Mouse (Mus musculus) liver, embryonic 11.5 days (tissue): ENCODE measurements around the gene Lca5. TPM values are rescaled to one million over a fixed set of nuclear protein-coding genes. Genes with fewer than 3 reads are reported as not detected.

Experiments
- ATAC-seq: fragments of 200-750 bp; cut with Nextera tagmentation; replicated peaks from 2 replicates; pipeline ENCODE4 v1.8.0; 2017; ENCODE audit warnings: moderate number of reproducible peaks, mild to moderate bottlenecking, moderate TSS enrichment, moderate library complexity; ENCODE audit not compliant: low FRiP score
- DNase-seq: peaks from one replicate; pipeline ENCODE4 v3.0.0-alpha.2; 2017; ENCODE audit warnings: low spot score
- H3K27ac ChIP-seq: fragments of 300-500 bp; sonication (generic); 2 replicates; pipeline ENCODE4 v1.5.1; 2014; ENCODE audit warnings: mild to moderate bottlenecking, low read depth, low read length, control low read depth
- H3K27me3 ChIP-seq: fragments of 300-500 bp; sonication (generic); replicated peaks from 2 replicates; pipeline ENCODE4 v1.6.1; 2014; ENCODE audit warnings: low read length, mixed read lengths; ENCODE audit not compliant: control insufficient read depth, insufficient read depth
- H3K36me3 ChIP-seq: fragments of 300-500 bp; sonication (generic); 2 replicates; pipeline ENCODE4 v1.6.1; 2014; ENCODE audit warnings: mild to moderate bottlenecking, low read length, moderate library complexity, mixed read lengths; ENCODE audit not compliant: control insufficient read depth, insufficient read depth
- H3K4me1 ChIP-seq: fragments of 300-500 bp; sonication (generic); replicated peaks from 2 replicates; pipeline ENCODE4 v1.6.1; 2014; ENCODE audit warnings: low read length, mixed read lengths; ENCODE audit not compliant: control insufficient read depth, insufficient read depth
- H3K4me2 ChIP-seq: fragments of 300-500 bp; sonication (generic); 2 replicates; pipeline ENCODE4 v1.6.1; 2014; ENCODE audit warnings: mild to moderate bottlenecking, control low read depth, moderate library complexity
- H3K4me3 ChIP-seq: fragments of 300-500 bp; sonication (generic); 2 replicates; pipeline ENCODE4 v1.5.1; 2014; ENCODE audit warnings: low read depth, low read length, control low read depth
- H3K9ac ChIP-seq: fragments of 300-500 bp; sonication (generic); 2 replicates; pipeline ENCODE4 v1.6.1; 2014; ENCODE audit warnings: low read depth, low read length, control low read depth
- H3K9me3 ChIP-seq: fragments of 300-500 bp; sonication (generic); 2 replicates; pipeline ENCODE4 v1.6.1; 2016; ENCODE audit warnings: low read length, inconsistent platforms, mixed read lengths; ENCODE audit not compliant: control insufficient read depth
- WGBS: fragments of 180-500 bp; shearing (Covaris S2); extraction: QIAGEN DNeasy Blood & Tissue Kit; methylation state at CpG from one replicate; pipeline ENCODE4 v1.1.7; 2014; 5-methylcytosine and 5-hydroxymethylcytosine counted together
- polyA plus RNA-seq: library from polyadenylated mRNA; unstranded; fragments of >200 nt; fragmentation: Nextera tagmentation; extraction: Ambion mirVana; gene quantifications from 2 replicates; pipeline ENCODE4 v1.2.1, GENCODE M21; 2014

Gene Lca5
- polyA plus RNA-seq, 1 experiment from 2014 or later, result 7.2 TPM

DNA sequence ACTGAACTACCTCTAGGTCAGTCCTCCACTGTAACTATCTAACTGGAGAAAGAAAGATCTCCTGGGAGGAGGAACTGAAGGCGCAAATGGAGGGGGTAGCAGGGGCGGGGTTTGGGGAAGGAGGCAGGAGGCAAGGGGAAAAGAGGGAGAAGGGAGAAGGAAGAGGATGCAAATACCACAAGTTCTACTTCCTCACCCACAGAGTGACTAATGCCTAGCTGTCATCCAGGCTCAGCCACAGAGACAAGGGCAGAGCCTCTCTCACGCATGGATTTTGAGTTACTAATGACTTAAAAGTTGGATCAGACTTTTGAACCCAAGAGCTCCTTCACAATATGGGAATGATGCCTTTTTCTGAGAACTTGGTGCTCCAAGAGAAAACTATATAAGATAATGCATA lies 40.1 kb downstream of the Lca5 start:
- H3K4me2 ChIP-seq, result no peak overlapping the region
- no peak overlapping the region for H3K9ac ChIP-seq
- no peak overlapping the region for H3K27ac ChIP-seq
- no peak overlapping the region for H3K4me3 ChIP-seq
- no peaks in the 10 kb centered on the region for H3K4me1 ChIP-seq
- no peak for DNase-seq
- no peak for ATAC-seq
- no peaks in the 10 kb centered on the region for H3K27me3 ChIP-seq
- WGBS, result 27% methylated on average over 3 of the region's 3 CpGs
- H3K9me3 ChIP-seq, result no peaks in the 10 kb centered on the region
- peaks cover 2% of the 10 kb centered on the region; the same call in 1 of the 2 replicates for H3K36me3 ChIP-seq

DNA sequence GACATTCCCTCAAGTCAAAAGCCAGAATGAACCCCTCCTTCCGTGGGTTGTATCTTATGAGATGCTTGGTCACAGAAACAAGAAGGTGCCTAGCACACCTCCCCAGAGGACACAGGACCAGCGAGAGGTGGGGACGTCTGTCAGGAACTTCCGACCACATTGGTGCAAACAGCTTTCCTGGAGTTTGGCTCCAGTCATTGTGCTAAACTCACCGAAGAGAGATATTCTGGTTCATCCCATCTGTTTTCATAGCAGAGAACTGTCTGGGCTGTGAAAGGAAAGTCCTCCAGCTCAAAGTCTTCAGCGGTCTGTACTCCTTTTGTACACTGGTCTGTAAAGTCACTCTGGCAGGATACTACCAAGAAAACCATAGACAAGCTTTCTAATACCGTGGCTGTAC lies 41.5 kb downstream of the Lca5 start:
- no peaks in the 10 kb centered on the region for H3K4me1 ChIP-seq
- no peak overlapping the region for H3K9ac ChIP-seq
- H3K27me3 ChIP-seq, result no peaks in the 10 kb centered on the region
- H3K4me2 ChIP-seq, result no peak overlapping the region
- H3K36me3 ChIP-seq, result peaks cover 2% of the 10 kb centered on the region; the same call in 1 of the 2 replicates
- WGBS, result 80% methylated on average over 7 of the region's 7 CpGs
- no peaks in the 10 kb centered on the region for H3K9me3 ChIP-seq
- DNase-seq, result no peak
- no peak for ATAC-seq
- no peak overlapping the region for H3K27ac ChIP-seq
- H3K4me3 ChIP-seq, result no peak overlapping the region

GRCm38 (mm10) chr9:83398260-83398659 lies 42.7 kb downstream of the Lca5 start:
- H3K27ac ChIP-seq, result no peak overlapping the region
- H3K9me3 ChIP-seq, result no peaks in the 10 kb centered on the region
- WGBS, result 50% methylated on average over 6 of the region's 6 CpGs
- no peaks in the 10 kb centered on the region for H3K27me3 ChIP-seq
- H3K4me2 ChIP-seq, result no peak overlapping the region
- no peaks in the 10 kb centered on the region for H3K4me1 ChIP-seq
- no peak for ATAC-seq
- no peak for DNase-seq
- H3K9ac ChIP-seq, result no peak overlapping the region
- no peak overlapping the region for H3K4me3 ChIP-seq
- peaks cover 2% of the 10 kb centered on the region; the same call in 1 of the 2 replicates for H3K36me3 ChIP-seq

- no peaks in the 10 kb centered on the region for H3K36me3 ChIP-seq
- no peak overlapping the region for H3K4me3 ChIP-seq
- no peaks in the 10 kb centered on the region for H3K9me3 ChIP-seq
- WGBS, result 90% methylated on average over 15 of the region's 15 CpGs
- DNase-seq (no peak), ATAC-seq (no peak)
- no peak overlapping the region for H3K4me2 ChIP-seq
- H3K4me1 ChIP-seq, result no peaks in the 10 kb centered on the region
- H3K27me3 ChIP-seq, result no peaks in the 10 kb centered on the region
- H3K9ac ChIP-seq, result no peak overlapping the region
- no peak overlapping the region for H3K27ac ChIP-seq
Measured at GRCm38 (mm10) chr9:83395456-83395855, 45.5 kb downstream of the Lca5 start.

DNA sequence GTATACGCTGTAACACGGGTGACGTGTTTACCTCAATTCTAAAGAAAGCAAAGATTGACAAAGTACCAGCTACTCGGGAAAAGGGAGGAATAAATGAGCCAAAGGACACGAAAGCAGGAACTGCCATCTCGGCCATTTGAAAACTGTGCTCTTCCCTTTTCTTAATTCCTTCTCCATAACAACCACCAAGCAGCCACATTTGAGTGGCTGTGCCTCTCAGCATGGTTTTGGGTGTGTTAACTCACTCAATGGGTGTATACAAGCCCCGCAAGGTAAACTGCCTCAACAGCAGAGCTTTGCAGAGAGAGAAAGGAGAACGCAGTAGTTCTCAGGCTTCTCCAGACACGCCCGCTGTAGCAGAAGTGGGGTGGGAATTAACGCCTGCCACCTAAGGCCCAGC lies 48.9 kb downstream of the Lca5 start:
- Histone ChIP-seq H3K9me3 (no peaks in the 10 kb centered on the region), H3K4me1 (no peaks in the 10 kb centered on the region), H3K27me3 (no peaks in the 10 kb centered on the region), H3K36me3 (no peaks in the 10 kb centered on the region), H3K9ac (no peak overlapping the region), H3K27ac (no peak overlapping the region), H3K4me2 (no peak overlapping the region), H3K4me3 (no peak overlapping the region)
- 79% methylated on average over 11 of the region's 11 CpGs for WGBS
- no peak for ATAC-seq
- no peak for DNase-seq

- no peaks in the 10 kb centered on the region for H3K9me3 ChIP-seq
- H3K4me3 ChIP-seq, result no peak overlapping the region
- no peaks in the 10 kb centered on the region for H3K27me3 ChIP-seq
- DNase-seq (no peak), ATAC-seq (no peak)
- no peak overlapping the region for H3K4me2 ChIP-seq
- no peak overlapping the region for H3K27ac ChIP-seq
- no peaks in the 10 kb centered on the region for H3K36me3 ChIP-seq
- 79% methylated on average over 9 of the region's 9 CpGs for WGBS
- H3K4me1 ChIP-seq, result no peaks in the 10 kb centered on the region
- H3K9ac ChIP-seq, result no peak overlapping the region
Measured at GRCm38 (mm10) chr9:83389570-83389969, 51.4 kb downstream of the Lca5 start.

- H3K27me3 ChIP-seq, result no peaks in the 10 kb centered on the region
- H3K4me3 ChIP-seq, result no peak overlapping the region
- DNase-seq (no peak), ATAC-seq (no peak)
- no peak overlapping the region for H3K9ac ChIP-seq
- no peaks in the 10 kb centered on the region for H3K36me3 ChIP-seq
- no peaks in the 10 kb centered on the region for H3K4me1 ChIP-seq
- H3K27ac ChIP-seq, result no peak overlapping the region
- 83% methylated on average over 5 of the region's 5 CpGs for WGBS
- H3K4me2 ChIP-seq, result no peak overlapping the region
- no peaks in the 10 kb centered on the region for H3K9me3 ChIP-seq
Measured at GRCm38 (mm10) chr9:83386264-83386855, 54.6 kb downstream of the Lca5 start.

- no peak for ATAC-seq
Measured at GRCm38 (mm10) chr9:83385301-83385700, 55.6 kb downstream of the Lca5 start.

GRCm38 (mm10) chr9:83383235-83383634 lies 57.7 kb downstream of the Lca5 start:
- WGBS, result 60% methylated on average over 3 of the region's 3 CpGs
- no peak overlapping the region for H3K27ac ChIP-seq
- DNase-seq (no peak), ATAC-seq (no peak)
- no peak overlapping the region for H3K4me2 ChIP-seq
- H3K9ac ChIP-seq, result no peak overlapping the region
- no peak overlapping the region for H3K4me3 ChIP-seq
- H3K36me3 ChIP-seq, result no peaks in the 10 kb centered on the region
- H3K27me3 ChIP-seq, result no peaks in the 10 kb centered on the region
- no peaks in the 10 kb centered on the region for H3K4me1 ChIP-seq
- no peaks in the 10 kb centered on the region for H3K9me3 ChIP-seq

More at GRCm38 (mm10) chr9:83385301-83385700, 55.6 kb downstream of the Lca5 start:
- DNase-seq, result no peak
- Histone ChIP-seq H3K36me3 (no peaks in the 10 kb centered on the region), H3K4me3 (no peak overlapping the region), H3K9me3 (no peaks in the 10 kb centered on the region), H3K4me2 (no peak overlapping the region), H3K27ac (no peak overlapping the region), H3K27me3 (no peaks in the 10 kb centered on the region), H3K4me1 (no peaks in the 10 kb centered on the region), H3K9ac (no peak overlapping the region)
- WGBS, result 61% methylated on average over 6 of the region's 6 CpGs
